Mouse (Mus musculus) liver, postnatal 0 days (tissue): ENCODE results near the gene Hs3st2.

Source experiments
- CTCF ChIP-seq: sonication (generic); IDR thresholded peaks from 2 replicates; pipeline ENCODE4 v1.5.1; 2016; ENCODE audit warnings: antibody characterized with exemption, low read depth
- EP300 ChIP-seq: IDR thresholded peaks from 2 replicates; pipeline ENCODE4 v1.6.1; 2016; ENCODE audit warnings: antibody characterized with exemption, low read depth, mild to moderate bottlenecking

DNA sequence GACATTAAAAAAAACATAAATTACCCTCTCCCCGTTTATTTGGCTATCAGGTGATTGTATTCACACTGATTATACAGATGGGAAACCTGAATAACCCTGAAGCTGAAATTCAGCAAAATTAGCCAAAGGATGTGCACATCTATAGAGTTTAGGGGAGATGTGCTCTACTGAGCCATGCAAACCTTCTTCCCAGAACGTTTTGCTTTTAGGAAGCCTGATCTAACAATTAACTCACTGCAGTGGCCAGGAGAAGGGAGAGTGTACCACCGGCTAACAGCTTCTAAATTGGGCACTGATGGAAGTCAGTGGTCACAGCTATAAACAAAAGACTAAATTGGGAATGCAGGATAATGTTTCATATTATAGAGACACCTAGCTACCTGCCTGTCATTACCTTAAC lies 66.4 kb downstream of the Hs3st2 start:
- TF ChIP-seq CTCF = no peak
- no peak for TF ChIP-seq EP300
